Mouse (Mus musculus) G1E (cell line): ENCODE results near the gene Cbln1.

ENCODE experiments used
- CTCF ChIP-seq: IDR thresholded peaks from 2 replicates; pipeline ENCODE4 v1.5.1; 2012; ENCODE audit warnings: low read depth, low read length, inconsistent platforms, mixed read lengths
- GATA1 ChIP-seq: IDR thresholded peaks from 2 replicates; pipeline ENCODE4 v1.6.1; 2012; ENCODE audit warnings: borderline replicate concordance, low read length, inconsistent platforms, mixed read lengths
- GATA2 ChIP-seq: IDR thresholded peaks from 2 replicates; pipeline ENCODE4 v1.6.1; 2012; ENCODE audit warnings: low read depth, low read length, inconsistent platforms, borderline replicate concordance
- POLR2AphosphoS5 ChIP-seq: IDR thresholded peaks from 2 replicates; pipeline ENCODE4 v1.6.1; 2012; ENCODE audit warnings: low read depth, low read length, inconsistent platforms; ENCODE audit not compliant: insufficient replicate concordance
- TAL1 ChIP-seq: conservative IDR thresholded peaks from 2 replicates; pipeline ENCODE4 v1.6.1; 2012; ENCODE audit warnings: low read depth, low read length, inconsistent platforms, mixed read lengths

DNA sequence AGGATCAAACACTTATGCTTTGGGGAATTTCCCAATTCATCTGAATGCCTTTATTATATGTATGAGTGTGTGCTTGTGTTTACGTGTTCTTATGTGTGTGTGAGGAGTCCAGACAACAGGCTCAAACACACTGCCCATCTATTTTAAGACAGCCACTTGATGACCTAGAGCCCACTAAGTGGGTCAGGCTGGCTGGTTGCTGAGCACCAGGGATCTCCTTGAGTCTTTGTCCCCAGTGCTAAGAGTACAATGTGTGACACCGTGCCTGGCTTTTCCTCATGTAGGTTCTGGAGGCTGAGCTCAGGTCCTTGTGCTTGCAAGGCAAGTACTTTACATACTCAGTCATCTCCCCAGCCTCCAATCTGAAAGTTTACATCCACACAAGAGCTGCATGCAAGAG is 20.7 kb downstream of the Cbln1 start:
- TF ChIP-seq CTCF (no peak), TAL1 (no peak), GATA2 (no peak), POLR2AphosphoS5 (no peak), GATA1 (no peak)
